Mouse (Mus musculus) cerebellum, adult 9-11 months (tissue): ENCODE measurements around the gene Gm9602.
"Not testable (repeated sequence)": the region's sequence is repeated elsewhere in the genome, so short reads cannot be mapped to it uniquely, and the experiment has no call there.

Experiments
- DNase-seq: peaks from one replicate; pipeline ENCODE4 v3.0.0; 2022

Gm9602 gene

DNA sequence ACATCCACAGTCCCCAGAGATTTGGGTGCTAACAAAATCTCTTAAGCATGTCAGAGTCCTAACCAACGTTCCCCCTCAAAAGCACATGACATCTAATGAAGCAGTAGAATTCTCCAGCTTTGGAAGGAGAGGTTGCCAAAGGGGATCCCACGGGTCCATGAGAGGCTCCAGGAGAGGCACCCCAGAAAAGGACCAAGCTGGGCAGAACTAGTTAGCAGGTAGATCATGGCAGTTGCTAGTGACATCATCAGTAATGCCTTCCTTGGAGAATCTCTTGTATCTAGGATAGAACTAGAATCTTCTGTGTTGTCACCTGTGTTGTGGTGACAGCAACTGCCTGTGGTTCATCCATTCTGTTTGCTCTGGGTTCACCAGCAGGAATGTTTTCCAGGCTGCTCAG is at the start of gene Gm9602:
TSS of gene Gm9602 (plus strand) at position 301 of the 400 bp plus-strand sequence.
- not testable (repeated sequence) for DNase-seq

DNA sequence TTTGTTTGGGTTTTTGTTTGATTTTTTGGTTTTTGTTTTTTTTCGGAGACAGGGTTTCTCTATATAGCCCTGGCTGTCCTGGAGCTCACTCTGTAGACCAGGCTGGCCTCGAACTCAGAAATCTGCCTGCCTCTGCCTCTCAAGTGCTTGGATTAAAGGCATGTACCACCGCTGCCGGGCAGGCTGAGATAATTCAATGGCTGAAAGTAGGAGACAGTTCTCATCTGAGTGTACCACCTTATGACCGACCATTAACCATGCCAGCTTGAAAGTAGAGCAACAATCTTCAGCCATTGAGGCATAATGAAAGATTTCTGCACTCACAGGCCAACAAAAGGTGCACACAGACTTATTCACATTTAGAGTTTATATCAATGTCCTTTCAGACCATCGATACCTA is 30.3 kb downstream of the Gm9602 start:
- not testable (repeated sequence) for DNase-seq

DNA sequence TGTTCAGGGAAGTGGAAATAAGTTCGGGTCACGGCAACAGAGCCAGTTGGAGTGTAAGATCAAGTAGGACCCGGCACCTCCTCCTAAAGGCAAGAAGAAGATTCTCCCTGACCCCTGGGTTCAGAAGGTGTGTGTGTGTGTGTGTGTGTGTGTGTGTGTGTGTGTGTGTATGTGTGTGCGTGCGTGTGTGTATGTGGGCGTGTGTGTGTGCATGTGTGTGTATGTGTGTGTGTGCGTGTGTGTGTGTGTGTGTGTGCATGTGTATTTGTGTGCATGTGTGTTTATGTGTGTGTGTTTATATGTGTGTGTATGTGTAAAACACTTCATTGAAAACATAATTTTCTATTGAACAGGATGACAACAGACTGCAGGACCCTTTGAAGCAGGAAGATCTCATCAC is 45.8 kb downstream of the Gm9602 start:
- DNase-seq: not testable (repeated sequence)
